Mouse (Mus musculus): Measurements from ENCODE around the gene Cox4i1. TPM values are rescaled to one million over a fixed set of nuclear protein-coding genes. Genes with fewer than 3 reads are reported as not detected.

Cox4i1 gene
- polyA plus RNA-seq, 1 experiment from 2014 or later: 1,134 TPM

- H3K27ac ChIP-seq (ENCODE audit: low read length): no peak overlapping the region
- H3K4me3 ChIP-seq (ENCODE audit: low read depth, low read length): no peak overlapping the region
- H3K4me2 ChIP-seq (ENCODE audit: low read length): no peak overlapping the region
- no peaks in the 10 kb centered on the region for H3K9me3 ChIP-seq (replicated peaks; ENCODE audit: control insufficient read depth, low read length, poor library complexity, severe bottlenecking)
- 77% methylated on average over 5 of the region's 5 CpGs for WGBS
- H3K9ac ChIP-seq (ENCODE audit: low read depth, low read length): no peak overlapping the region
- H3K36me3 ChIP-seq (ENCODE audit: control insufficient read depth, insufficient read depth, low read length): no peaks in the 10 kb centered on the region
- no peaks in the 10 kb centered on the region for H3K4me1 ChIP-seq (ENCODE audit: control insufficient read depth, insufficient read depth, low read length)
- ATAC-seq: no peak
- no peaks in the 10 kb centered on the region for H3K27me3 ChIP-seq (ENCODE audit: control insufficient read depth, insufficient read depth, low read depth, low read length)
Observed at GRCm38 (mm10) chr8:120685097-120685496, 17.1 kb downstream of the Cox4i1 start.

- H3K36me3 ChIP-seq (ENCODE audit: control insufficient read depth, insufficient read depth, low read length): no peaks in the 10 kb centered on the region
- no peaks in the 10 kb centered on the region for H3K27me3 ChIP-seq (ENCODE audit: control insufficient read depth, insufficient read depth, low read depth, low read length)
- no peak for ATAC-seq
- WGBS: 82% methylated on average over 8 of the region's 8 CpGs
- H3K4me1 ChIP-seq (ENCODE audit: control insufficient read depth, insufficient read depth, low read length): no peaks in the 10 kb centered on the region
- H3K9me3 ChIP-seq (replicated peaks; ENCODE audit: control insufficient read depth, low read length, poor library complexity, severe bottlenecking): no peaks in the 10 kb centered on the region
- no peak overlapping the region for H3K27ac ChIP-seq (ENCODE audit: low read length)
- no peak overlapping the region for H3K4me3 ChIP-seq (ENCODE audit: low read depth, low read length)
- H3K4me2 ChIP-seq (ENCODE audit: low read length): no peak overlapping the region
- no peak overlapping the region for H3K9ac ChIP-seq (ENCODE audit: low read depth, low read length)
Observed at GRCm38 (mm10) chr8:120685591-120685990, 17.6 kb downstream of the Cox4i1 start.

- Histone ChIP-seq H3K9ac (ENCODE audit: low read depth, low read length) (no peak overlapping the region), H3K36me3 (ENCODE audit: control insufficient read depth, insufficient read depth, low read length) (no peaks in the 10 kb centered on the region), H3K27ac (ENCODE audit: low read length) (no peak overlapping the region), H3K27me3 (ENCODE audit: control insufficient read depth, insufficient read depth, low read depth, low read length) (no peaks in the 10 kb centered on the region), H3K4me1 (ENCODE audit: control insufficient read depth, insufficient read depth, low read length) (no peaks in the 10 kb centered on the region), H3K4me2 (ENCODE audit: low read length) (no peak overlapping the region), H3K9me3 (replicated peaks; ENCODE audit: control insufficient read depth, low read length, poor library complexity, severe bottlenecking) (no peaks in the 10 kb centered on the region), H3K4me3 (ENCODE audit: low read depth, low read length) (no peak overlapping the region)
- no peak for ATAC-seq
- WGBS: 81% methylated on average over 13 of the region's 13 CpGs
Observed at GRCm38 (mm10) chr8:120686051-120686450, 18.0 kb downstream of the Cox4i1 start.

GRCm38 (mm10) chr8:120686576-120686975, 18.6 kb downstream of the Cox4i1 start:
- Histone ChIP-seq H3K9ac (ENCODE audit: low read depth, low read length) (no peak overlapping the region), H3K4me1 (ENCODE audit: control insufficient read depth, insufficient read depth, low read length) (no peaks in the 10 kb centered on the region), H3K27ac (ENCODE audit: low read length) (no peak overlapping the region), H3K9me3 (replicated peaks; ENCODE audit: control insufficient read depth, low read length, poor library complexity, severe bottlenecking) (no peaks in the 10 kb centered on the region), H3K36me3 (ENCODE audit: control insufficient read depth, insufficient read depth, low read length) (no peaks in the 10 kb centered on the region), H3K27me3 (ENCODE audit: control insufficient read depth, insufficient read depth, low read depth, low read length) (no peaks in the 10 kb centered on the region), H3K4me2 (ENCODE audit: low read length) (no peak overlapping the region), H3K4me3 (ENCODE audit: low read depth, low read length) (no peak overlapping the region)
- WGBS: 83% methylated on average over 5 of the region's 5 CpGs
- ATAC-seq: no peak

- no peak overlapping the region for H3K4me2 ChIP-seq (ENCODE audit: low read length)
- H3K9ac ChIP-seq (ENCODE audit: low read depth, low read length): no peak overlapping the region
- 79% methylated on average over 8 of the region's 8 CpGs for WGBS
- H3K4me1 ChIP-seq (ENCODE audit: control insufficient read depth, insufficient read depth, low read length): no peaks in the 10 kb centered on the region
- H3K9me3 ChIP-seq (replicated peaks; ENCODE audit: control insufficient read depth, low read length, poor library complexity, severe bottlenecking): no peaks in the 10 kb centered on the region
- no peak overlapping the region for H3K4me3 ChIP-seq (ENCODE audit: low read depth, low read length)
- H3K27me3 ChIP-seq (ENCODE audit: control insufficient read depth, insufficient read depth, low read depth, low read length): no peaks in the 10 kb centered on the region
- no peak overlapping the region for H3K27ac ChIP-seq (ENCODE audit: low read length)
- no peaks in the 10 kb centered on the region for H3K36me3 ChIP-seq (ENCODE audit: control insufficient read depth, insufficient read depth, low read length)
- no peak for ATAC-seq
Observed at GRCm38 (mm10) chr8:120687786-120688185, 19.8 kb downstream of the Cox4i1 start.

- Histone ChIP-seq H3K27ac (ENCODE audit: low read length) (no peak overlapping the region), H3K27me3 (ENCODE audit: control insufficient read depth, insufficient read depth, low read depth, low read length) (no peaks in the 10 kb centered on the region), H3K4me3 (ENCODE audit: low read depth, low read length) (no peak overlapping the region), H3K4me1 (ENCODE audit: control insufficient read depth, insufficient read depth, low read length) (no peaks in the 10 kb centered on the region), H3K9me3 (replicated peaks; ENCODE audit: control insufficient read depth, low read length, poor library complexity, severe bottlenecking) (no peaks in the 10 kb centered on the region), H3K4me2 (ENCODE audit: low read length) (no peak overlapping the region), H3K36me3 (ENCODE audit: control insufficient read depth, insufficient read depth, low read length) (no peaks in the 10 kb centered on the region), H3K9ac (ENCODE audit: low read depth, low read length) (no peak overlapping the region)
- 86% methylated on average over 7 of the region's 7 CpGs for WGBS
- no peak for ATAC-seq
Observed at GRCm38 (mm10) chr8:120688511-120688910, 20.5 kb downstream of the Cox4i1 start.

- Histone ChIP-seq H3K9me3 (replicated peaks; ENCODE audit: control insufficient read depth, low read length, poor library complexity, severe bottlenecking) (no peaks in the 10 kb centered on the region), H3K27ac (ENCODE audit: low read length) (no peak overlapping the region), H3K27me3 (ENCODE audit: control insufficient read depth, insufficient read depth, low read depth, low read length) (no peaks in the 10 kb centered on the region), H3K36me3 (ENCODE audit: control insufficient read depth, insufficient read depth, low read length) (no peaks in the 10 kb centered on the region), H3K4me3 (ENCODE audit: low read depth, low read length) (no peak overlapping the region), H3K4me1 (ENCODE audit: control insufficient read depth, insufficient read depth, low read length) (no peaks in the 10 kb centered on the region), H3K9ac (ENCODE audit: low read depth, low read length) (no peak overlapping the region), H3K4me2 (ENCODE audit: low read length) (no peak overlapping the region)
- no peak for ATAC-seq
- 81% methylated on average over 4 of the region's 4 CpGs for WGBS
Observed at GRCm38 (mm10) chr8:120692934-120693333, 24.9 kb downstream of the Cox4i1 start.

- H3K9me3 ChIP-seq (replicated peaks; ENCODE audit: control insufficient read depth, low read length, poor library complexity, severe bottlenecking): no peaks in the 10 kb centered on the region
- H3K27ac ChIP-seq (ENCODE audit: low read length): no peak overlapping the region
- no peaks in the 10 kb centered on the region for H3K4me1 ChIP-seq (ENCODE audit: control insufficient read depth, insufficient read depth, low read length)
- no peaks in the 10 kb centered on the region for H3K27me3 ChIP-seq (ENCODE audit: control insufficient read depth, insufficient read depth, low read depth, low read length)
- no peaks in the 10 kb centered on the region for H3K36me3 ChIP-seq (ENCODE audit: control insufficient read depth, insufficient read depth, low read length)
- no peak overlapping the region for H3K4me2 ChIP-seq (ENCODE audit: low read length)
- 55% methylated on average over 22 of the region's 22 CpGs for WGBS
- no peak overlapping the region for H3K4me3 ChIP-seq (ENCODE audit: low read depth, low read length)
- no peak for ATAC-seq
- H3K9ac ChIP-seq (ENCODE audit: low read depth, low read length): no peak overlapping the region
Observed at GRCm38 (mm10) chr8:120693861-120694493, 26.0 kb downstream of the Cox4i1 start.

- no peak for ATAC-seq
- Histone ChIP-seq H3K27me3 (ENCODE audit: control insufficient read depth, insufficient read depth, low read depth, low read length) (no peaks in the 10 kb centered on the region; the same call in 1 of the 2 replicates), H3K9ac (ENCODE audit: low read depth, low read length) (no peak overlapping the region), H3K9me3 (replicated peaks; ENCODE audit: control insufficient read depth, low read length, poor library complexity, severe bottlenecking) (no peaks in the 10 kb centered on the region), H3K36me3 (ENCODE audit: control insufficient read depth, insufficient read depth, low read length) (no peaks in the 10 kb centered on the region), H3K27ac (ENCODE audit: low read length) (no peak overlapping the region), H3K4me2 (ENCODE audit: low read length) (no peak overlapping the region), H3K4me1 (ENCODE audit: control insufficient read depth, insufficient read depth, low read length) (no peaks in the 10 kb centered on the region), H3K4me3 (ENCODE audit: low read depth, low read length) (no peak overlapping the region)
- WGBS: 52% methylated on average over 13 of the region's 13 CpGs
Observed at GRCm38 (mm10) chr8:120696401-120697153, 28.6 kb downstream of the Cox4i1 start.

Data from midbrain, embryonic 16.5 days (tissue).